Mouse (Mus musculus) forebrain, postnatal 0 days (tissue): ENCODE results near the gene Olfr1331. TPM values are rescaled to one million over a fixed set of nuclear protein-coding genes. Genes with fewer than 3 reads are reported as not detected.

Experiments
- ATAC-seq: fragments of 200-750 bp; cut with Nextera tagmentation; 2 replicates; pipeline ENCODE4 v1.8.0; 2017; ENCODE audit warnings: mild to moderate bottlenecking, moderate library complexity
- DNase-seq: peaks from one replicate; pipeline ENCODE4 v3.0.0-alpha.2; 2015
- H3K27ac ChIP-seq: fragments of 300-500 bp; sonication (generic); 2 replicates; pipeline ENCODE4 v1.5.1; 2014; ENCODE audit warnings: low read depth, mild to moderate bottlenecking, antibody characterized with exemption, low read length, moderate library complexity, mixed read lengths
- H3K27me3 ChIP-seq: fragments of 300-500 bp; sonication (generic); 2 replicates; pipeline ENCODE4 v1.6.1; 2014; ENCODE audit warnings: mild to moderate bottlenecking, low read length, mixed read lengths; ENCODE audit not compliant: insufficient read depth
- H3K36me3 ChIP-seq: fragments of 300-500 bp; sonication (generic); 2 replicates; pipeline ENCODE4 v1.6.1; 2014; ENCODE audit warnings: mild to moderate bottlenecking, moderate library complexity; ENCODE audit not compliant: insufficient read depth
- H3K4me1 ChIP-seq: fragments of 300-500 bp; sonication (generic); 2 replicates; pipeline ENCODE4 v1.6.1; 2014; ENCODE audit warnings: antibody characterized with exemption; ENCODE audit not compliant: insufficient read depth
- H3K4me2 ChIP-seq: fragments of 300-500 bp; sonication (generic); 2 replicates; pipeline ENCODE4 v1.6.1; 2014; ENCODE audit warnings: low read depth, mild to moderate bottlenecking, moderate library complexity
- H3K4me3 ChIP-seq: fragments of 300-500 bp; sonication (generic); 2 replicates; pipeline ENCODE4 v1.5.1; 2014; ENCODE audit warnings: low read depth, low read length, mixed read lengths
- H3K9ac ChIP-seq: fragments of 300-500 bp; sonication (generic); 2 replicates; pipeline ENCODE4 v1.6.1; 2014; ENCODE audit warnings: mild to moderate bottlenecking
- H3K9me3 ChIP-seq: fragments of 300-500 bp; sonication (generic); 2 replicates; pipeline ENCODE4 v1.6.1; 2016; ENCODE audit warnings: low read length
- CTCF ChIP-seq: sonication (generic); IDR thresholded peaks from 2 replicates; pipeline ENCODE4 v1.5.1; 2016; ENCODE audit warnings: antibody characterized with exemption, control low read depth, low read depth
- WGBS: fragments of 180-500 bp; shearing (Covaris S2); extraction: QIAGEN DNeasy Blood & Tissue Kit; methylation state at CpG from one replicate; pipeline ENCODE4 v1.1.7; 2014; 5-methylcytosine and 5-hydroxymethylcytosine counted together
- polyA plus RNA-seq: library from polyadenylated mRNA; unstranded; fragments of >200 nt; fragmentation: Nextera tagmentation; extraction: Ambion mirVana; gene quantifications from 2 replicates; pipeline ENCODE4 v1.2.1, GENCODE M21; 2015
- total RNA-seq: library from RNA; depleted of rRNA; stranded (reverse); fragments of >200 nt; gene quantifications from 2 replicates; pipeline ENCODE4 v1.2.3, GENCODE M21; 2014; rRNA removed

Gene Olfr1331
- total RNA-seq, result not detected in 2 replicates
- not detected in 2 replicates for polyA plus RNA-seq

DNA sequence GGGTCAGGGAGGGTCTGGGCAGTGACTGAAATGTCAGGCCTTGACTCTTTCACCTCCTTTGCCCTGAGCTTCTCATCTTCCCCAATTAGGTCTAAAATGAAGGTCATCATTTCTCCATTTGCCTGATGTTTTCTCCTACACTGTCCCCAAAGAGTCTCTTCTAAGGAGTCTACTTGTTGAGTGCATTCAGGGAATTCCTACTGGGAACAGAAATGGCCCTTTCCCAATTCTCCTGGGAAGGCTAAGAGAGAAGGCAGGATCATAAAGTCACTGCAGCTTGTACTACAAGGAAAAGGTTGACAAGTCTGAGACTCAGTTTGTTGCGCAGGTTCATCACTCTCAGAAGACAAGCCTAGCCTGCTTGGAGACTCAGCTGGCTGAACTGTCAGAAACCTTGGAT, at the start of gene Olfr1331:
Gene Olfr1331, plus strand, starts transcription at position 301 of the 400 bp plus-strand sequence.
- H3K4me1 ChIP-seq, result no peaks in the 10 kb centered on the region
- H3K4me2 ChIP-seq, result no peak within 1 kb of the TSS
- no peaks in the 10 kb centered on the region for H3K36me3 ChIP-seq
- H3K4me3 ChIP-seq, result no peak within 1 kb of the TSS
- no peak for ATAC-seq
- H3K9me3 ChIP-seq, result no peaks in the 10 kb centered on the region
- H3K27ac ChIP-seq, result no peak within 1 kb of the TSS
- H3K27me3 ChIP-seq, result no peaks in the 10 kb centered on the region
- WGBS, result 100% methylated on average over 1 of the region's 1 CpGs
- H3K9ac ChIP-seq, result no peak within 1 kb of the TSS
- no peak for DNase-seq
- TF ChIP-seq CTCF, result no peak

DNA sequence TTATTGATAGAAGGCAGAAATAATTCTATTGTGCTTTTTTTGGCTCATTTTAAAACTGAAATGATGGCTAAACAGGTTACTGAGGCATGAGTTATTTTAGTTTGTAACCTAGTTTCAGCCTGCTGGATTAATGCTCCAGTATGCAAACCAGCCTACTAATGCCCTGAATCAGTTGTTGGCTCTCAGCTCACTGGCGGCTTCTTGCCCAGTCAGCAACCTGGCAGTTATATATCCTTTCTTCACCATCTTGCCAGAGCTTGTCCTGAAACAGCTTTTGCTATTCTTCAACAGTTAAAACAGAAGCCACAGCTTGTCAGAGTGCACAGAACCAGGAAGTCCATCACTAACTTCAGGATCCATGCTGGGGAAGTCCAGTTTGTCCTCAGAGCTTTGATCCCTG, 45.5 kb upstream of the Olfr1331 start:
- Histone ChIP-seq H3K27ac (no peak overlapping the region), H3K9ac (no peak overlapping the region), H3K4me1 (no peaks in the 10 kb centered on the region), H3K4me3 (no peak overlapping the region), H3K27me3 (no peaks in the 10 kb centered on the region), H3K36me3 (no peaks in the 10 kb centered on the region), H3K4me2 (no peak overlapping the region), H3K9me3 (no peaks in the 10 kb centered on the region)
- DNase-seq (peak; percentile 5), ATAC-seq (no peak)
- no peak for TF ChIP-seq CTCF
- WGBS, result 79% methylated on average over 1 of the region's 1 CpGs

DNA sequence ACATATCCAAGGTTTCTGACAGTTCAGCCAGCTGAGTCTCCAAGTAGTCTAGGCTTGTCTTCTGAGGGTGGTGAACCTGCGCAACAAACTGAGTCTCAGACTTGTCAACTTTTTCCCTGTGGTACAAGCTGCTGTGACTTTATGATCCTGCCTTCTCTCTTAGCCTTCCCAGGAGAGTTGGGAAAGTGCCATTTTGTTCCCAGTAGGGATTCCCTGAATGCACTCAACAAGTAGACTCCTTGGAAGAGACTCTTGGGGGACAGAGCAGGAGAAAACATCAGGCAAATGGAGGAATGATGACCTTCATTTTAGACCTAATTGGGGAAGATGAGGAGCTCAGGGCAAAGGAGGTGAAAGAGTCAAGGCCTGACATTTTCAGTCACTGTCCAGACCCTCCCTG, 28.3 kb upstream of the Olfr1331 start, which contains the start of gene Olfr1333:
Gene Olfr1333, minus strand, starts transcription at position 101 of the 400 bp plus-strand sequence.
- ATAC-seq (no peak), DNase-seq (no peak)
- no peaks in the 10 kb centered on the region for H3K9me3 ChIP-seq
- H3K4me2 ChIP-seq, result no peak within 1 kb of the TSS
- H3K36me3 ChIP-seq, result no peaks in the 10 kb centered on the region
- no peak for TF ChIP-seq CTCF
- no peak within 1 kb of the TSS for H3K4me3 ChIP-seq
- WGBS, result 96% methylated on average over 1 of the region's 1 CpGs
- no peak within 1 kb of the TSS for H3K27ac ChIP-seq
- H3K4me1 ChIP-seq, result no peaks in the 10 kb centered on the region
- H3K9ac ChIP-seq, result no peak within 1 kb of the TSS
- no peaks in the 10 kb centered on the region for H3K27me3 ChIP-seq

DNA sequence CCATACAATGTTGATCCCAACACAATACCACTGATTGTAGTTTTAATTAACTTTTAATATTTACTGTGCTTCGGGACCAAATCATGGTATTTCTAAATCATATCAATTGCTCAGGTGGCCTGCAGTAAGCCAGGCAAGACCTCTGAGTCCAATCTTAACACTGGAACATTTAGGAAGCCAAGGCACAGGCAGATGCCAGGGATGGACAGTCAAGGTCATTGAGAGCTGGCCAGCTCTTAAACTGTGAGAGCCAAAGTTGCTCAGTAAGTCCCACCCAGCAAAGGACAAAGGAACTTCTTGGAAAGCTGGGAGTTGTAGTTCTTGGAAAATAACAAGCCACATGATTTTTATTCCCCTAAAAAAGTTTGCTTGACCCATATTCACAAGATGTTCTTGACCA, 2.7 kb upstream of the Olfr1331 start:
- Histone ChIP-seq H3K4me2 (no peak overlapping the region), H3K36me3 (no peaks in the 10 kb centered on the region), H3K27me3 (no peaks in the 10 kb centered on the region), H3K9ac (no peak overlapping the region), H3K4me1 (no peaks in the 10 kb centered on the region), H3K4me3 (no peak overlapping the region), H3K27ac (no peak overlapping the region), H3K9me3 (no peaks in the 10 kb centered on the region)
- TF ChIP-seq CTCF, result no peak
- no peak for DNase-seq
- no peak for ATAC-seq
- 84% methylated on average over 1 of the region's 1 CpGs for WGBS

DNA sequence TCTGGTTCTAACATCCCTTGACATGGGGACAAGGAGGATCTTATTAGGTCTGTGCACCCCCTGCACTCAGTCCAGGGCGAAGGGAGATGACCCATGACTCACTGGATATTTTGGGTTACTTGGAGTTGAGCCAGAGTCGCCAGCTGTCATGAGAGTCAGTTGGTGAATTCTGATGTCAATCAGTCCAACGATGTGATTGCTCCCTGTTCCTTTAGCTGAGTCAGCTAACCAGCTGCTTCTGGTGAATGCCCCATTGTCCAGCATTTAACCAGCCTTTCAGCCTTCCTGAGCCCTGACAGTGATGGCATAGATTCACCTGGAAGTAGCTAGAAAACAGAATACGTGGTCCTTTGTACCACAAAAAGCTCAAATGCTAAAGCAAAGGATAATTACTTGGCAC, 1.7 kb upstream of the Olfr1331 start:
- no peak for TF ChIP-seq CTCF
- Histone ChIP-seq H3K4me1 (no peaks in the 10 kb centered on the region), H3K36me3 (no peaks in the 10 kb centered on the region), H3K9me3 (no peaks in the 10 kb centered on the region), H3K4me3 (no peak overlapping the region), H3K27ac (no peak overlapping the region), H3K9ac (no peak overlapping the region), H3K4me2 (no peak overlapping the region), H3K27me3 (no peaks in the 10 kb centered on the region)
- 25% methylated on average over 4 of the region's 4 CpGs for WGBS
- DNase-seq, result no peak
- no peak for ATAC-seq

DNA sequence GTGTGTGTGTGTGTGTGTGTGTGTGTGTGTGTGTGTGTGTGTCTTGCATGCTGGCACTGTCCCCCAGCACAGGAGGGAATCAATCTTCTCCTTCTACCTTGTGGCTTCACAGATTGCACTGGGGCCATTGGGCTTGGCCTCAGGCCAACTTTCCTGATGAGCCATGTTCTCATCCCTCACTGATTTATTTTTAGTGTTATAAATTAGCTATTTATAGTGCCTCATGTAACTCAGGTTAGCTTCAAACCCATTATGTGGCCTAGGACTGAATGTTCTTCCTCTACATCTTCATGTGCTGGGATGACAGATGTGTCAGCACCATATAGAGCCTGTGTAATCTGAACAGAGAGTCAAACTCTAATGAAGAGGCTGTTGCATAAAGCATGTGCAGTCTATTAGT, 3.1 kb downstream of the Olfr1331 start:
- Histone ChIP-seq H3K27ac (no peak overlapping the region), H3K4me1 (no peaks in the 10 kb centered on the region), H3K36me3 (no peaks in the 10 kb centered on the region), H3K4me2 (no peak overlapping the region), H3K9me3 (no peaks in the 10 kb centered on the region), H3K9ac (no peak overlapping the region), H3K27me3 (no peaks in the 10 kb centered on the region), H3K4me3 (no peak overlapping the region)
- DNase-seq, result no peak
- ATAC-seq, result no peak
- no peak for TF ChIP-seq CTCF

DNA sequence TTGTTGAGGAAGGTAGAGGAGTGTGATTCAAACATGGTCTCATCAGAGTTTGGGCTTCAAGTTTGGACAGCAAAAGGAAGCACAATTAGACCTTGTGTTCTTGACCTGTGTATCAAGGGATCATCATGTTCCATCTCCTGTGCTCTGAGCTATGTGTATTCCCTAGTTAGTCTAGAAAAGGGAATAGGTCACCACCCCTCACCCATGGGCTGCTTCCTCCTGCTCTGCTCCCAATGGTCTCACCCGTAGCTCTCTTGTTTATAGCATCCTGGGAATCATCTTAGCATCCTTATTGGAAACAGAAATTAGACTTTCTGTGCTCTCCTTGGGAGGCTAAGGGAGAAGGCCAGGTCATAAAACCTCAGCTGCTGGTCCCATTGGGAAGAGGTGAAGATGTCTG, 23.8 kb downstream of the Olfr1331 start, which contains the start of gene Olfr1330:
Gene Olfr1330, plus strand, starts transcription at position 301 of the 400 bp plus-strand sequence.
- Histone ChIP-seq H3K4me2 (no peak within 1 kb of the TSS), H3K4me1 (no peaks in the 10 kb centered on the region), H3K27ac (no peak within 1 kb of the TSS), H3K9me3 (no peaks in the 10 kb centered on the region), H3K4me3 (no peak within 1 kb of the TSS), H3K27me3 (no peaks in the 10 kb centered on the region), H3K9ac (no peak within 1 kb of the TSS), H3K36me3 (no peaks in the 10 kb centered on the region)
- no peak for ATAC-seq
- no peak for TF ChIP-seq CTCF
- 85% methylated on average over 1 of the region's 1 CpGs for WGBS
- DNase-seq, result no peak
